In the genomic region with DNA sequence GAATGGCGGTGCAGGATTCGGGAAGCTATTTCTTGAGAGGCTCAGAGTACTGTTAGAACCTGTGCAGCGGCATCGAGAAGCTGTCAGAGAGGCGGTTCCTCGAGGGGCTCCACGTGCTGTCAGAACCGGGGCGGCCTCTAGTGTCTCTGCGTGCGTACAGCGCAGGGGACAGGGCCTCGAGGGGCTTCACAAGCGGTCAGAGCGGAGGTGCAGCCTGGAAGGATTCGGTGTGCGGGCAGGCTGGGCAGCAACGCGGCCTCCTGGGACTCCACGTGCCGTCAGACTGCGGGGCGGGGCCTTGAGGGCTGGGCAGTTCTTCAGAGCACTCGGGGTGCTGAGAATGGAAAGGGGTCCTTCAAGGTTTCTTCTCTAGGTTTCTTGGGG, we compare ENCODE assay signal across 8 mouse cellular contexts. TPM values are rescaled to one million over a fixed set of nuclear protein-coding genes. Genes with fewer than 3 reads are reported as not detected.
DNase-seq lines count a peak whose midpoint lies in the region; ATAC-seq and TF ChIP-seq lines count a peak whose summit lies in the region.

No protein-coding gene starts in this region.

- no peaks in the 10 kb centered on the region for H3K79me2 ChIP-seq in myocyte (ENCODE audit: control insufficient read depth, insufficient read depth)

- no peak overlapping the region for H3K27ac ChIP-seq in thymus, adult 2 months (ENCODE audit: control insufficient read depth, insufficient read depth, low read length)
- H3K27ac ChIP-seq in limb, embryonic 13.5 days, result no peak overlapping the region

- peaks cover 13% of the 10 kb centered on the region for H3K4me1 ChIP-seq in thymus, adult 2 months (replicated peaks; ENCODE audit: control insufficient read depth, insufficient read depth, low read length)
- peaks cover 16% of the 10 kb centered on the region for H3K4me1 ChIP-seq in limb, embryonic 13.5 days

- WGBS in thymus, adult 2 months, result 1% methylated on average over 24 of the region's 24 CpGs
- WGBS in limb, embryonic 13.5 days, result under 1% methylated on average over 24 of the region's 24 CpGs

- H3K27me3 ChIP-seq in thymus, adult 2 months (ENCODE audit: control insufficient read depth, insufficient read depth, low read length), result no peaks in the 10 kb centered on the region
- peaks cover 7% of the 10 kb centered on the region; the same call in 1 of the 2 replicates for H3K27me3 ChIP-seq in limb, embryonic 13.5 days
- no peaks in the 10 kb centered on the region for H3K27me3 ChIP-seq in myocyte (ENCODE audit: control insufficient read depth, insufficient read depth, insufficient read length)

- H3ac ChIP-seq in myocyte (ENCODE audit: control insufficient read depth, insufficient read length), result peak overlapping the region; percentile 17

- peak; percentile 73 for DNase-seq in adrenal gland, postnatal 10 days
- DNase-seq in adrenal gland, adult 2 months, result no peak
- no peak for DNase-seq in thymus, adult 2 months
- no peak for DNase-seq in thymus, postnatal 25 days
- DNase-seq in thymus, postnatal 10 days (ENCODE audit: low spot score in 2 of 2), result no peak
- no peak for DNase-seq in cerebellum, postnatal 14 days

- H3K9ac ChIP-seq in limb, embryonic 13.5 days, result peak overlapping the region; percentile 60

- no peaks in the 10 kb centered on the region for H3K9me3 ChIP-seq in limb, embryonic 13.5 days

- peak overlapping the region; percentile 47 for H3K4me3 ChIP-seq in thymus, adult 2 months (ENCODE audit: control insufficient read depth, insufficient read depth, low read length)
- H3K4me3 ChIP-seq in limb, embryonic 13.5 days, result peak overlapping the region; percentile 61
- H3K4me3 ChIP-seq in myocyte, result peak overlapping the region; percentile 47

- peak; percentile 80 for ATAC-seq in limb, embryonic 13.5 days (ENCODE audit: low FRiP score, low read depth)

- no peaks in the 10 kb centered on the region for H3K36me3 ChIP-seq in thymus, adult 2 months (ENCODE audit: control insufficient read depth, insufficient read depth, low read length)
- H3K36me3 ChIP-seq in limb, embryonic 13.5 days, result no peaks in the 10 kb centered on the region
- no peaks in the 10 kb centered on the region for H3K36me3 ChIP-seq in myocyte (ENCODE audit: control insufficient read depth, insufficient read depth)

- no peak for TF ChIP-seq CTCF in thymus, adult 2 months (IDR thresholded peaks at IDR 0.05; ENCODE audit: borderline replicate concordance, control insufficient read depth, extremely low read depth, insufficient read depth, low read length, poor library complexity)

- no peak for TF ChIP-seq POLR2A in thymus, adult 2 months (IDR thresholded peaks at IDR 0.05; ENCODE audit: control insufficient read depth, extremely low read depth, insufficient read depth, low read length, poor library complexity)
- TF ChIP-seq POLR2A in myocyte (IDR thresholded peaks at IDR 0.05; ENCODE audit: insufficient read length, low read depth), result no peak

- peak overlapping the region; percentile 93 for H3K4me2 ChIP-seq in limb, embryonic 13.5 days (replicated peaks)
- H3K4me2 ChIP-seq in myocyte (ENCODE audit: low read depth), result peak overlapping the region; percentile 86

TF ChIP-seq in myocyte, 11 proteins besides CTCF, POLR2A, EP300 and RAD21:
- no peak for TF ChIP-seq MYOD1 (IDR thresholded peaks at IDR 0.05; ENCODE audit: control insufficient read depth in 1 of 3, insufficient read length in 2 of 3, low read depth in 2 of 3)

RNA-seq across cellular contexts. Expression of a gene that starts 0.6 kb away (rescaled TPM):
- 1 to 10 TPM; 4.5 to 5.8 TPM for total RNA-seq in adrenal gland, postnatal 10 days (2021)
- 1 to 10 TPM; 4.2 to 4.3 TPM for total RNA-seq in adrenal gland, adult 2 months (2021)
- polyA plus RNA-seq in adrenal gland, adult 2 months (2012; rRNA removed), result 1.4 and 1.6 TPM in 2 replicates
- 1.1 and 1.5 TPM in 2 replicates for polyA plus RNA-seq in thymus, adult 2 months (2012; rRNA removed)
- polyA plus RNA-seq in limb, embryonic 13.5 days (2015; fragmentation: Nextera tagmentation; extraction: Ambion mirVana), result 4.2 and 5.1 TPM in 2 replicates
- 2.7 TPM for polyA plus RNA-seq in myocyte (2012; fragmentation: generic; extraction: Trizol)

RNA-seq across cellular contexts. Expression of a gene that starts 38.2 kb away (rescaled TPM):
- under 1 TPM in 1 of 2 experiments, not detected in 1; 0.27 TPM for total RNA-seq in adrenal gland, postnatal 10 days (2021)
- under 1 TPM; 0.14 TPM for total RNA-seq in adrenal gland, adult 2 months (2021)
- not detected in 2 replicates for polyA plus RNA-seq in adrenal gland, adult 2 months (2012; rRNA removed)
- polyA plus RNA-seq in thymus, adult 2 months (2012; rRNA removed), result 0.07 TPM in 1 of 2 replicates, not detected in the other
- polyA plus RNA-seq in limb, embryonic 13.5 days (2015; fragmentation: Nextera tagmentation; extraction: Ambion mirVana), result 0.98 and 1.1 TPM in 2 replicates
- polyA plus RNA-seq in myocyte (2012; fragmentation: generic; extraction: Trizol), result not detected

RNA-seq across cellular contexts. Expression of a gene that starts 39.8 kb away (rescaled TPM):
- total RNA-seq in adrenal gland, postnatal 10 days (2021), result 1 to 10 TPM; 3.4 to 5.1 TPM
- total RNA-seq in adrenal gland, adult 2 months (2021), result 1 to 10 TPM; 3.4 to 7.3 TPM
- polyA plus RNA-seq in adrenal gland, adult 2 months (2012; rRNA removed), result 3.4 and 3.9 TPM in 2 replicates
- polyA plus RNA-seq in thymus, adult 2 months (2012; rRNA removed), result 1.2 and 1.8 TPM in 2 replicates
- polyA plus RNA-seq in limb, embryonic 13.5 days (2015; fragmentation: Nextera tagmentation; extraction: Ambion mirVana), result 10.7 and 10.8 TPM in 2 replicates
- polyA plus RNA-seq in myocyte (2012; fragmentation: generic; extraction: Trizol), result 2.5 TPM
